Mouse (Mus musculus): ENCODE data around the gene Osbp2. TPM values are rescaled to one million over a fixed set of nuclear protein-coding genes. Genes with fewer than 3 reads are reported as not detected.

Osbp2 gene
- total RNA-seq, 2 experiments from 2014 or later, result 141 to 149 TPM

DNA sequence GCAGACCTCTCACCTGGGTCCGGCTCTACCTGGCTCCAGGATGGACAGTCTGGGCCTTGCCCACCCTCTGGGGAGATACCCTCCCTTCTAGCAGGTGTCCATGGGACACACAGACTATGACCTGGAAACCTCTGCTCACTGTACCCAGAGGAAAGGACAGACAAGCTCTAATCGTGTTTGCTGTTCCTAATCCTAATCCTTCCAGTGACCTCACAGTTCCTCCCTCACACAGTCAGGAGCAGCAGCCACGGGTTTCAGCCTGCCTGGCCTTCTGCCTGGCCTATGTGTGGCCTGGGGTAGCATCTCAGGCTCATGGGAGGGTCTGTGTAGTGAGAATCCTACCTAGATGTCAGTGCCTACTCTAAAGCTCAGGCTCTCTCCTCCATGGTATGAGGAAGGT, 140.8 kb downstream of the Osbp2 start:
- Histone ChIP-seq H3K27ac (peak overlapping the region; percentile 36; the same call in 1 of the 2 replicates), H3K4me3 (no peak overlapping the region)
- TF ChIP-seq CTCF (IDR thresholded peaks at IDR 0.05), result no peak
- DNase-seq (ENCODE audit: extremely low spot score in 1 of 2, low spot score in 2 of 2), result no peak
- intact Hi-C loops (cut with DNase I), result no loop called here

DNA sequence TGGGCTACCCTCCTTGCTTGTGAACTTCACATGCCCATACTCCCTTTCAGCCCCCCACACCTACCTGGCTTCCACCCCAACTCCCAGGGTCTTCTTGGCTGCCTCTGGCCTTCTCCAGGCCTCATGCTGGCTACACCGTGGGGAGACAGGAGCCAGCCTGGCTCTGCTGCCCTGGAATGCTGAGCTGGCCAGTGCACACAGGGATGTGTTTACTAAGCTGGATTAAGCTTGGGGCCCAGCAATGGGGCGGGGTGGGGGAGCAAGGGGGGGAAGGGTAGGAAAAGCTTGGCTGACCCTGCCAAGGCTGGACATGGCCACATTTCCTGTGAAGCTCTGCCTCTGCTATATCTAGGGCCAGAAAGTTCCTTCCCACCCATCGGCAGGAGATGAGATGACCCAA, 141.7 kb downstream of the Osbp2 start:
- intact Hi-C loops (cut with DNase I), result no loop called here
- TF ChIP-seq CTCF (IDR thresholded peaks at IDR 0.05), result no peak

DNA sequence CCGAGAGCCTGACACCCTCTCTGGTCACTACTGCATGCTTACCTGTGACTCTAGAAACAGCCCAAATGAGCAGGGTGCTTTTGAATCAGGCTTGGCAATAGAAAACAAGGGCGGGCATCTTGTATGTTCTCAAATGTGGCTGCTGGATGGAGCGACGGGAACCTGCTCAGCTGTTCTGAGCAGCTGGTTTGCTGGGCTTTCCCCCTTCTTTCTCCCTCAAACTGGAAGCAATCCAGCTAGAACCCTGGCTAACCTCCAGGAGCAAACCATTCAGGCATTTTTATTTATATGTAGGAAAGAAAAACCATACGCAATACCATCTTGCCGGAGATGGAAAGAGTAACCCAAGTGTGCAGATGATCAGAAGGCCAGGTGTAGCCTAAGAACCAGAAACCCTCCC, 147.0 kb downstream of the Osbp2 start:
- no peak overlapping the region for H3K4me3 ChIP-seq
- no peak for TF ChIP-seq CTCF (IDR thresholded peaks at IDR 0.05)
- no peak for DNase-seq (ENCODE audit: extremely low spot score in 1 of 2, low spot score in 2 of 2)
- no peak overlapping the region for H3K27ac ChIP-seq
- intact Hi-C loops (cut with DNase I), result no loop called here

More for the DNA sequence above, 141.7 kb downstream of the Osbp2 start:
- Histone ChIP-seq H3K4me3 (no peak overlapping the region), H3K27ac (no peak overlapping the region)
- DNase-seq (ENCODE audit: extremely low spot score in 1 of 2, low spot score in 2 of 2), result no peak

DNA sequence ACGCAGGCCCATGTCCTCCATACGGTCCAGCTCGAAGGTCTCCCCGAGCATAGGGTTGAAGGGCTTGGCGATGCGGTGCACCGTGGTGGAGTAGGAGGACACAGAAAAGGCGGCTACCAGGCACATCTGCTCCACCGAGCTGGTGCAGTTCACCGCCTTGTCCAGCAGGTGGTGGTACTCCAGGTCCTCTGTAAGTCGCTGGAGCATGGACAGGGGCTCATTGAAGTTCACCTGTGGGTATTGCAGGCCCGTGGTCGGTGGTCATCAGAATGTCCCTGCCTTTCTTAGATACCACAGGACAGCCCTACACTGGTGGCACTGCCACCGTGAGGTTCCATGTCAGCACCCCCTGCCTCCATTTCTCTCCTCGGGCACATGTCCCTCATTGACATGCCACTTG, 149.2 kb downstream of the Osbp2 start:
- peak; percentile 88 for TF ChIP-seq CTCF (IDR thresholded peaks at IDR 0.05)
- Histone ChIP-seq H3K27ac (no peak overlapping the region), H3K4me3 (no peak overlapping the region)
- intact Hi-C loops (cut with DNase I), result loop anchor here (1.0 to 5.0 kb wide), 3 partner anchors 72 to 198 kb away; partner anchors contain the start of gene Slc35e4
- peak; percentile 69 to 81 for DNase-seq (ENCODE audit: extremely low spot score in 1 of 2, low spot score in 2 of 2)

DNA sequence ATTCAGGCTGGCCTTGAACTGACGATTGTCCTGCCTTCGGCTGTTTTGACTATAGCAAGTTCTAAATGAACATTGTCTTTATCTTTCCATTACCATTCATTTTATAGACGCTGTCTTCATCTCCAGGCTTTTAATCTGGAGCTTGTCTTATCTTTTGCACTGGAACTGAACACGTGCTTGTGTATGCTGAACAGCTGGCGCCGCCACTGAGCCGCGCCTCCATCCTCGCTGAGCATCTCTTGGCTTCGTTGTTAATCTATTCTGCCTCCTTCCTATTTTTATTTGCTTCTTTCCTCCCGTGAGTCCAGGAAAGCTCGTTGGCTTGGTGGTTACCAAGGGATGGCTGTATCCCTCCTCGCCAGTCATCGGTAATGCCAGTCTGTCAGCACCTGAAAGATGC, 153.5 kb downstream of the Osbp2 start:
- Histone ChIP-seq H3K27ac (no peak overlapping the region), H3K4me3 (no peak overlapping the region)
- no peak for DNase-seq (ENCODE audit: extremely low spot score in 1 of 2, low spot score in 2 of 2)
- TF ChIP-seq CTCF (IDR thresholded peaks at IDR 0.05), result no peak
- intact Hi-C loops (cut with DNase I), result loop anchor here (5.0 kb wide), 2 partner anchors 167 to 202 kb away; partner anchors contain the start of gene Slc35e4

DNA sequence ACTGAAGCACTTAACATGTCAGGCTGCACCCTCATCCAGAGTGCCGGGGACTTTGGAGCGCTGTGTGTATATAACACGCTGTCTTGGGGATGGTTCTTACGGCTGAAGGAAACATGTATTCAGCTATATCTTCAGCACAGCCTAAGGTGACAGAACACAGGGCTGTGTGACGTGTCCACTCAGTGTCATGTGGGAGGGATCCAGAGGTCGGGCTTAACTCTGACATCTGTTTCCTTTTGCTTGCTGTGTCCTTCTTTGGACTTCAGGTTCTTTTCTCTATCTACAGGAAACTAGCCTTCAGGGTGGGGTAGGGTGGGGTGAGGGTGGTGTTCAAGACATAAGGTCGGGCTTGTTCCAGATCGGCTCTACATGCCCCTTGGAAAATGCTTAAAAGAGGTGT, 156.6 kb downstream of the Osbp2 start:
- H3K27ac ChIP-seq, result no peak overlapping the region
- TF ChIP-seq CTCF (IDR thresholded peaks at IDR 0.05), result no peak
- no peak overlapping the region for H3K4me3 ChIP-seq
- intact Hi-C loops (cut with DNase I), result no loop called here
- no peak for DNase-seq (ENCODE audit: extremely low spot score in 1 of 2, low spot score in 2 of 2)

DNA sequence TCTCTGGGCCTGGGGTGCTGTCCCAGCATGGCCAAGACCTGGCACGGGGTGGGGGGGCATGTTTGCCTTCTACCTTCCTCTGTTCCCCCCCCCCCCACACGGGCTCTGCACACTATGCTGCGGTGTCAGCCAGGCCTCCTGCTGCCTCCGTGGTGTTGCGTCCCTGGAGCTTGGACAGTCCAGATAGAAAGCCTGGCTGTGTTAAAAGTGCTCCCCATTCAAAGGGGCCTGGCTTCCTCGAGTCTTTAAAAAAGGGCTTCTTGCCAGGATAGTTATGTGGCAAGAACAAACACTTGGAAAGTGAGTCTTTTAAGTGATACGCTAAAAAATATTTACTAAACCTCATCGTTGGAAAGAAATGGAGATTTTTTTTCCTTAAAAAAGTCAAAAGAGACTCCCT, 159.3 kb downstream of the Osbp2 start:
- no peak for TF ChIP-seq CTCF (IDR thresholded peaks at IDR 0.05)
- intact Hi-C loops (cut with DNase I), result no loop called here
- DNase-seq (ENCODE audit: extremely low spot score in 1 of 2, low spot score in 2 of 2), result no peak
- H3K27ac ChIP-seq, result no peak overlapping the region
- H3K4me3 ChIP-seq, result no peak overlapping the region

DNA sequence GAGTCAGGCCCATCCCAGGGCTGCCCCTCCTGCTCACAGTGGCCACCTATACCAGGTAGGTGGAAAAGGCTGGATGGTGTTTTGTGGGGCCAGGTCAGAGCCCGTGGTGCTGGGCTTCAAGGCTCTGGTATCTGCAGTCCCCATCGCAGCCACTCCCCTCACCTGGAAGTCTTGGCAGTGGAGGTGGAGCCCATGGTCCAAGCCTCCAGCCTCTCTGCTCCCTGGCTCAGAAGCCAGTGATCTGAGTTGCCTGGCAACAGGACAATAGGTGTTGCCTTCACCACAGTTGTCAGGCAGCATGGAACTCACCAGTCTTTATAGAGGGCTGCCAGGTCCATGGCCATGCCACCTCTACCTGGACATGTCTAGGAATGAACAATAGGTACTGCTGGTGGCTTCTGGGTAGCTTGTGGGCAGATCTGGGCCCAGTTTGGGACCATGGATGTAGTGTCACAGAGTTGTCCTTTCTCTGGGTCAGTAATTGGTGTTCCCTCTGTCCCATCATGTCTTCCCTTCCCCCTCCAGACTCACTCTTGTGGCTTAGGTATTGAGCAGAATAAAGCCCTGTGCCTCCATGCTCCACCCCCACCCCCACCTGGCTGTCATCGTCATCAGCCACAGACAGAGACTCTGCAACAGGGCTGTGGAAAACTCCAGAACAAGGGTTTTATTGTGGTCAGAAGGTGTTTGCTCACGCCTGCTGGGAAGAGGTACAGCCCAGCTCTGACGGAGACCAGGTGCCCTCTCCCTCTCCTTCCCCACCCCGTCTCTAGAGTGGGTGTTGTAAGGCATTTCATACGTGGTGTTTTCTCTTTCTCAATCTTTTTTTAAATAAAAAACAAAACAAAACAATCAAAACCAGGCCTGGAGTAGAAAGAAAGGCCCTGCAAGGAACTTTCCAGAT, 160.4 kb downstream of the Osbp2 start:
- no peak for TF ChIP-seq CTCF (IDR thresholded peaks at IDR 0.05)
- H3K4me3 ChIP-seq, result no peak overlapping the region
- H3K27ac ChIP-seq, result no peak overlapping the region
- intact Hi-C loops (cut with DNase I), result no loop called here
- DNase-seq (ENCODE audit: extremely low spot score in 1 of 2, low spot score in 2 of 2), result no peak

DNA sequence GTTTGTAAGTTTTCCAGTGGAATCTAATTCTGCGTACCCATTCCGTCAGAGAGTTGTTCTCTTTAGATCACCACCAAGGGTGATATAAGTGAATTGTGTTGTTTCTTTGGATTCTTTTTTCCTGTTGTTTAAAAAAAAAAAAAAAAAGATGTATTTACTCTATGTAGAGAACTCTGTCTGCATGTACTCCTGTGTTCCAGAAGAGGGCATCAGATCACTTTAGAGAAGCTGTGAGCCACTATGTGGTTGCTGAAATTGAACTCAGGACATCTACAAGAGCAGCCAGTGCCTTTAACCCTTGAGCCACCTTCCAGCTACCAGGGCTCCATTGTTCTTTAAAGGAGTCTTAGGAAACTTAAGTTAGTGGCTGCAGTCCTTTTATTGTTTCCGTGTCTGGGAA, 166.3 kb downstream of the Osbp2 start:
- TF ChIP-seq CTCF (IDR thresholded peaks at IDR 0.05), result peak; percentile 41
- H3K27ac ChIP-seq, result no peak overlapping the region
- DNase-seq (ENCODE audit: extremely low spot score in 1 of 2, low spot score in 2 of 2), result no peak
- intact Hi-C loops (cut with DNase I), result loop anchor here (5.0 kb wide), 1 partner anchor 90 kb away; no protein-coding TSS in a partner anchor
- no peak overlapping the region for H3K4me3 ChIP-seq

DNA sequence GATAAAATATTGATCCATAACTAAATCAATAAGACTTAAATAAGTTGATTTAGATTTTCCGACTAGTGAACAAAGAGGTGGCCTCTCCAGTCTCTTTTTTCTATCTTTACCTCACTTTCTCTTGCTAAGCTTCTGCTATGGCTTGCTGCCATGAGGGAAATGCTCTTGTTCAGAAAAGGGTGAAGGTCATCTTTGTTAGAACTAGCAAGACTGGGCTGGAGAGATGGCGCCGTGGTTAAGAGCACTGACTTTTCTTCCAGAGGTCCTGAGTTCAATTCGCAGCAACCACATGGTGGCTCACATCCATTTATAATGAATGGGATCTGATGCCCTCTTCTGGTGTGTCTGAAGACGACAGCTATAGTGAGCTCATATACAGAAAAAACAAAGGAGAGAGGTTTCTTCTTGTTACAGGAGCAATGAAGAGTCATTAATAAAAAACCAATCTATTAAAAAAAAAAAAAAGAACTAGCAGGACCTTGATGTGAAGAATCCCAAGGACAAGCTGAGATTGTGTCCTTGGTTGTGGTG, 167.6 kb downstream of the Osbp2 start:
- DNase-seq (ENCODE audit: extremely low spot score in 1 of 2, low spot score in 2 of 2), result no peak
- H3K4me3 ChIP-seq, result no peak overlapping the region
- intact Hi-C loops (cut with DNase I), result loop anchor here (5.0 kb wide), 1 partner anchor 91 kb away; no protein-coding TSS in a partner anchor
- no peak overlapping the region for H3K27ac ChIP-seq
- peak; percentile 16; the same call in 1 of the 2 replicates for TF ChIP-seq CTCF (IDR thresholded peaks at IDR 0.05)

DNA sequence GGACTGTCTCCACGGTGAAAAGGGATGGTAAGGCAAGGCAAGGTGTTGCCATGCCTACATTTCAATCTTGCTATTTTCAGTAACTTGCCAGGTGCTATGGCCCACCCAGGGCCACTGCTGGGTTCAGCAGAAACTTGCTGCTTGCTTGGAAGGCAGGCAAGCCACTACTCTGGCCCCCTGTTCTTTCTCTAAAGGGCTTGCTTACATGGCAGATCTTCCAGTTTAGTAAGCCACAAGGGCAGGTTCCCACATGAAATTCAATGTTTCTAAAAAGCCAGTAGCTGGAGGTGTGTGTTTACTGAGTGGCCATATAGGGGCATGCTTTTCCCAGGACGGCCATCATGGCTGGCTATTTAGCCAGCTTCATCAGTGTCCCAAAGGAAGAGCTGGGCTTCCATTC, 172.0 kb downstream of the Osbp2 start:
- intact Hi-C loops (cut with DNase I), result no loop called here
- no peak overlapping the region for H3K4me3 ChIP-seq
- no peak for DNase-seq (ENCODE audit: extremely low spot score in 1 of 2, low spot score in 2 of 2)
- no peak for TF ChIP-seq CTCF (IDR thresholded peaks at IDR 0.05)
- H3K27ac ChIP-seq, result no peak overlapping the region

DNA sequence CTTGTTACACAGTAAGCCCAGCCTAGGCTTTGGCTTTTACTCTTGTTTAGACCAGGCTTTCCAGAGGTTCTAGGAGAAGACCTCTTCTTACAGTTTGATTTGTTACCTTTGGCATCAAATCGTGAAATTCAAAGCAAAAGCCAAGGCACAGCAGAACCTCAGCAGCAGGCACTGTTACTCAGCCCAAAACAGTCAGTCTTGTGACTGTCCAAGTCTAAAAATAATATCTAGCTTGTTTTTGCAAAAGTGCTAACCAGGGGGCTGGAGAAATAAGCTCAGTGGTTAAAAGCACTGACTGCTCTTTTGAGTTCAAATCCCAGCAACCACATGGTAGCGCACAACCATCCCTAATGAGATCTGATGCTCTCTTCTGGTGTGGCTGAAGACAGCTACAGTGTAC, 176.8 kb downstream of the Osbp2 start:
- Histone ChIP-seq H3K27ac (peak overlapping the region; percentile 34; the same call in 1 of the 2 replicates), H3K4me3 (no peak overlapping the region)
- TF ChIP-seq CTCF (IDR thresholded peaks at IDR 0.05), result no peak
- no peak for DNase-seq (ENCODE audit: extremely low spot score in 1 of 2, low spot score in 2 of 2)
- intact Hi-C loops (cut with DNase I), result no loop called here

All from left cerebral cortex, adult 2 months (tissue).